ENCODE assay signal across 9 mouse cellular contexts in genomic region chr2:31827877-31828276, GRCm38 (mm10). TPM values are rescaled to one million over a fixed set of nuclear protein-coding genes. Genes with fewer than 3 reads are reported as not detected.
DNase-seq lines count a peak whose midpoint lies in the region; ATAC-seq and TF ChIP-seq lines count a peak whose summit lies in the region.
"Had no signal": no experiment of that assay in that cellular context is flagged by ENCODE, and none has a peak within 500 bp of the region (broad histone marks: within the 10 kb centered on the region; RNA-seq: fewer than 3 reads in every experiment).

No protein-coding gene starts in this region.

- H3K27ac ChIP-seq in layer of hippocampus, adult 2 months: no peak overlapping the region
- H3K27ac ChIP-seq in neural tube, embryonic 13.5 days (replicated peaks): peak overlapping the region; percentile 80

- no peaks in the 10 kb centered on the region for H3K36me3 ChIP-seq in neural tube, embryonic 13.5 days

- H3K27me3 ChIP-seq in neural tube, embryonic 13.5 days: peaks cover 11% of the 10 kb centered on the region

- DNase-seq in cerebellum, adult 9-10 months: peak; percentile 42
- DNase-seq in cerebellum, adult 8-10 months: no peak
- peak; percentile 83 for DNase-seq in retina, postnatal 1 day
- no peak for DNase-seq in retina, embryonic 14.5 days (ENCODE audit: low spot score)
- DNase-seq in layer of hippocampus, adult 2 months (ENCODE audit: low spot score in 2 of 2): peak; percentile 87 to 88
- DNase-seq in heart, adult 8-10 months (ENCODE audit: low spot score): no peak
- DNase-seq in heart, postnatal 36 days: no peak

- no peak overlapping the region for H3K4me3 ChIP-seq in layer of hippocampus, adult 2 months
- H3K4me3 ChIP-seq in neural tube, embryonic 13.5 days: no peak overlapping the region

- 26% methylated on average over 7 of the region's 7 CpGs for WGBS in neural tube, embryonic 13.5 days

- TF ChIP-seq CTCF in layer of hippocampus, adult 2 months (conservative IDR thresholded peaks at IDR 0.05): no peak

- peak overlapping the region; percentile 20; the same call in 1 of the 2 replicates for H3K4me2 ChIP-seq in neural tube, embryonic 13.5 days

- intact Hi-C loops in heart, postnatal 36 days (cut with DNase I): no loop called here

- peaks cover 72% of the 10 kb centered on the region for H3K4me1 ChIP-seq in neural tube, embryonic 13.5 days (replicated peaks)

- H3K9ac ChIP-seq in neural tube, embryonic 13.5 days: 0 out of 2 replicates have a peak overlapping the region, but pooled peaks have one; percentile 12

- no peaks in the 10 kb centered on the region for H3K9me3 ChIP-seq in neural tube, embryonic 13.5 days

- peak; percentile 70; the same call in 1 of the 2 replicates for ATAC-seq in neural tube, embryonic 13.5 days (ENCODE audit: low read depth)

RNA-seq across cellular contexts. Expression of gene Qrfp, which starts 17.5 kb away (rescaled TPM):
- total RNA-seq in layer of hippocampus, adult 2 months (2021): not detected
- polyA plus RNA-seq in neural tube, embryonic 13.5 days (2015; fragmentation: Nextera tagmentation; extraction: Ambion mirVana): 0.13 TPM in 1 of 2 replicates, not detected in the other
- not detected for total RNA-seq in heart, adult 8-10 months (2022)
- not detected for total RNA-seq in heart, postnatal 36 days (2021)

RNA-seq across cellular contexts. Expression of gene Fibcd1, which starts 17.9 kb away (rescaled TPM):
- 100 to 1,000 TPM; 108 to 110 TPM for total RNA-seq in layer of hippocampus, adult 2 months (2021)
- polyA plus RNA-seq in neural tube, embryonic 13.5 days (2015; fragmentation: Nextera tagmentation; extraction: Ambion mirVana): 2.8 and 3.1 TPM in 2 replicates
- not detected for total RNA-seq in heart, adult 8-10 months (2022)
- total RNA-seq in heart, postnatal 36 days (2021): not detected
- polyA plus RNA-seq: heart, embryonic 16.5 days had no signal

RNA-seq across cellular contexts. Expression of gene Lamc3, which starts 59.2 kb away (rescaled TPM):
- total RNA-seq in layer of hippocampus, adult 2 months (2021): 1 to 10 TPM; 6.3 to 7.8 TPM
- polyA plus RNA-seq in neural tube, embryonic 13.5 days (2015; fragmentation: Nextera tagmentation; extraction: Ambion mirVana): 5.3 and 5.7 TPM in 2 replicates
- under 1 TPM; 0.41 to 0.75 (median 0.55) TPM for total RNA-seq in heart, adult 8-10 months (2022)
- total RNA-seq in heart, postnatal 36 days (2021): 1 to 10 TPM in 1 of 2 experiments, under 1 TPM in 1; 0.67 to 1.0 TPM

Comparison
In these comparisons a context has a peak if more than half of its experiments do, and no peak if none do; other contexts are left out.
1. DNase-seq: peak in cerebellum, adult 9-10 months (single experiment), retina, postnatal 1 day (single experiment) and layer of hippocampus, adult 2 months (2 of 2); none in cerebellum, adult 8-10 months (single experiment), retina, embryonic 14.5 days (single experiment), heart, adult 8-10 months (single experiment) and heart, postnatal 36 days (0 of 2).
2. RNA of gene Fibcd1, which starts 17.9 kb away (total RNA-seq): 108 to 110 TPM in layer of hippocampus, adult 2 months; not detected in heart, adult 8-10 months and not detected in heart, postnatal 36 days; every median in the first group is over 100 times any median in the second.